Mouse (Mus musculus): ENCODE data around the gene Kcnab2. TPM values are rescaled to one million over a fixed set of nuclear protein-coding genes. Genes with fewer than 3 reads are reported as not detected.
A peak's percentile ranks its signal among the peaks of the same experiment; 100 is the strongest.

Kcnab2 gene
- total RNA-seq, 2 experiments from 2014 or later = 2.3 to 2.4 TPM

- DNase-seq = no peak
These were observed 95.0 kb downstream of the Kcnab2 start for GRCm38 (mm10) chr4:152382528-152383252.

GRCm38 (mm10) chr4:152365228-152365627, 112.4 kb downstream of the Kcnab2 start:
- no peak for DNase-seq

GRCm38 (mm10) chr4:152362180-152362579, 115.5 kb downstream of the Kcnab2 start:
- no peak for DNase-seq

- peak; percentile 34 for DNase-seq
These were observed 116.8 kb downstream of the Kcnab2 start for GRCm38 (mm10) chr4:152360855-152361254.

- no peak for DNase-seq
These were observed 118.0 kb downstream of the Kcnab2 start for GRCm38 (mm10) chr4:152359700-152360099.

- DNase-seq = no peak
These were observed 122.0 kb downstream of the Kcnab2 start for GRCm38 (mm10) chr4:152355672-152356071.

GRCm38 (mm10) chr4:152353886-152354637, 123.6 kb downstream of the Kcnab2 start:
- no peak for DNase-seq

- peak; percentile 25 for DNase-seq
These were observed 126.0 kb downstream of the Kcnab2 start for GRCm38 (mm10) chr4:152351422-152352305.

GRCm38 (mm10) chr4:152350722-152351421, 126.8 kb downstream of the Kcnab2 start:
- DNase-seq = no peak

GRCm38 (mm10) chr4:152349837-152350381, 127.8 kb downstream of the Kcnab2 start:
- no peak for DNase-seq

- DNase-seq = peak; percentile 40
These were observed 132.4 kb downstream of the Kcnab2 start for GRCm38 (mm10) chr4:152345120-152345889.

- DNase-seq = no peak
These were observed 133.0 kb downstream of the Kcnab2 start for GRCm38 (mm10) chr4:152344651-152345050.

- DNase-seq = peak; percentile 32
These were observed 134.4 kb downstream of the Kcnab2 start for GRCm38 (mm10) chr4:152343296-152343695.

Other genes starting within 250 kb of the Kcnab2 start
- 10 to 100 TPM; 30.1 to 30.6 TPM for gene Gpr153, start 203.6 kb downstream of the Kcnab2 start, total RNA-seq (2021)
- not detected for gene Hes3, start 186.2 kb downstream of the Kcnab2 start, total RNA-seq (2021)
- gene Icmt, start 180.6 kb downstream of the Kcnab2 start, total RNA-seq (2021) = 10 to 100 TPM; 32.1 to 33.3 TPM
- gene Rnf207, start 158.9 kb downstream of the Kcnab2 start, total RNA-seq (2021) = 100 to 1,000 TPM; 105 to 116 TPM
- gene Rpl22, start 152.1 kb downstream of the Kcnab2 start, total RNA-seq (2021) = 100 to 1,000 TPM; 312 to 319 TPM
- gene Chd5, start 139.2 kb downstream of the Kcnab2 start, total RNA-seq (2021) = under 1 TPM; 0.17 to 0.18 TPM
- 1 to 10 TPM; 1.5 to 2.6 TPM for gene Nphp4, start 1.2 kb downstream of the Kcnab2 start, total RNA-seq (2021)